Mouse (Mus musculus) kidney, postnatal 36 days (tissue): ENCODE data around the gene Dyx1c1.

ENCODE experiments used
- DNase-seq, 2 experiments: peaks; one replicate each; pipeline ENCODE4 v3.0.0; 2021 to 2022; ENCODE audit warnings: mixed read lengths in 2 of 2

The Dyx1c1 gene

GRCm38 (mm10) chr9:72974734-72975133 lies 16.1 kb downstream of the Dyx1c1 start:
- DNase-seq: no peak

GRCm38 (mm10) chr9:72975242-72975641 lies 16.7 kb downstream of the Dyx1c1 start:
- no peak for DNase-seq

DNA sequence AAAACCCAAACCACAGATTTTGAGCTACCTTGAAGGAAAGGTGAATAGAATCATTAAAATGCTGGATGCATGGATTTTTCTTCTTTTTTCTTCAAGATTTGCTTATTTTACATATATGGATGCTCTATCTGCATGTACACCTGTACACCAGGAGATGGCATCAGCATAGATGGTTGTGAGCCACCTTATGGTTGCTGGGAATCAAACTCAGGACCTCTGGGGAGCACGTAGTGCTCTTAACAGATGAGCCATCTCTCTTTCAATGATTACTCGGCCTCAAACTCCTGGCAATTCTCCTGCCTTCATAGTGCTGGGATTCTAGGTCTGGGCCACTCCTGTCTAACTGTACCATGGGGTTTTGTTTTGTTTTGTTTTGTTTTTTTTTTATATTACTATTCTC lies 24.5 kb downstream of the Dyx1c1 start:
- no peak for DNase-seq

DNA sequence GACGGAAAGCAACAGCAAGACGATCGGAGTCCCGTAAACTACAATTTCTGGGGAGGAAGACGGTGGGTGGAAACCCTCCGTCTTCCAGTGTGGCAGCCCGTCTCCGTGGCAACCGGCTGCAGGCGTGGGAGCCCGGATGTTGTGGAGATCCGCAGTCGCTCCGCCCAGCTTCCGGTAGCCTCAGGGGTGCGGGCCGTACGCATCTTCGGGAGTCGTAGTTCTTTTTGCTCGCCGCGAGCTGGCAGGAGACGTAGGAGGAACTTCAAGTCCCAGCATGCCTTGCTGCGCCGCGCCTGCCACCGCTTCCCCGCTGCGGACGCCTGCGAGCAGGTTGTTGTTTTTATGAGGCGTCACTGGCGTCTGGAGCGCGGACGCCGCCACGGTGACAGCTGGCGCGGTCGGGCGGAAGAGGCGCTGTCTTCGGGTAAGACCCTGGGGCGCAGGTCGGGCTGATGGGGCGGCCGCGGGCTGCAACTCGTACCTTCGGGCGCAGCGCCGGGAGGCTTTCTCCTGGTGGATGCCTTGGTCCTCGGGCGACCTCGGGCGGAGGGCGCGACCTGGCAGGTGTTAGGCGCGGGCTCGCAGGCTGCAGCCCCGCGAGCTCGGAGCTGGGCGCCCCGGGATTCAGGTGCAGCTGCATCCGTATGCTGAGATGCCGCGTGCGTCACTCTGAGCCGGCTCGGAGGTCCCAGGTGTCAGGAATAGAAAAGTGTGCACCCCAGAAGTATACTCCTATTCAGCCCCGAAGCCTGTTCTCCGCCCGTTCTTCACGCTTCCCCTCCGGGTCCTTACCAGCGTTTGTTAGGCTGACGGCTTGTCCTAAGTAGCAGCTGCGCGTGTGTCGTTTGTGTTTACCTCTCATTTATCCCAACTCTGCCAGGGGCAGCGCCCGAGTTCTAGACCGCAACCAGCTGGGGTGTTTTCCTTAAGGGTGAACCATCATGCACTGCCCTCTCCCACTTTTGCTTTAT lies 26.9 kb downstream of the Dyx1c1 start, which contains the start of the genes Ccpg1os and Ccpg1:
TSS of gene Ccpg1os (minus strand) at position 133 of the 971 bp plus-strand sequence.
TSS of gene Ccpg1 (plus strand) at position 180 of the 971 bp plus-strand sequence.
- peak; percentile 98 for DNase-seq

- DNase-seq: no peak
Measured at GRCm38 (mm10) chr9:72987703-72988102, 29.1 kb downstream of the Dyx1c1 start.

GRCm38 (mm10) chr9:72988706-72989105 lies 30.1 kb downstream of the Dyx1c1 start:
- DNase-seq: peak; percentile 52 to 53

GRCm38 (mm10) chr9:72991420-72991819 lies 32.8 kb downstream of the Dyx1c1 start:
- no peak for DNase-seq

DNA sequence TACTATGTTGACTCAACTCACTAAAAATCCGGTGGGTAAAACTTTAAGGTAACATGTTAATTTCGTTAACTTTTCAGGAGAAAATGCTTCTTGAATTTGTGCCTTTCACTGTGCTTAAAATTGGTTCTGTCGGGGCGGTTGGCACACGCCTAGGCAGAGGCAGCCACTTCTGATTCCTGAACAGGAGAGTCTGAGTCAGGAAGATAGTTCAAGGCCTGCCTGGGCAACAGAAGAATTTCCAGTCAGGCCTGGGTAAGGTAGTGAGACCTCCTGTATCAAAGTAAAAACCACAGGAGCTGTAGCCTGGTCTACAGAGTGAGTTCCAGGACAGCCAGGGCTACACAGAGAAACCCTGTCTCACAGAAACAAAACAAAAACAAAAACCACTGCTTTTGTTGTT lies 34.0 kb downstream of the Dyx1c1 start:
- DNase-seq: no peak

DNA sequence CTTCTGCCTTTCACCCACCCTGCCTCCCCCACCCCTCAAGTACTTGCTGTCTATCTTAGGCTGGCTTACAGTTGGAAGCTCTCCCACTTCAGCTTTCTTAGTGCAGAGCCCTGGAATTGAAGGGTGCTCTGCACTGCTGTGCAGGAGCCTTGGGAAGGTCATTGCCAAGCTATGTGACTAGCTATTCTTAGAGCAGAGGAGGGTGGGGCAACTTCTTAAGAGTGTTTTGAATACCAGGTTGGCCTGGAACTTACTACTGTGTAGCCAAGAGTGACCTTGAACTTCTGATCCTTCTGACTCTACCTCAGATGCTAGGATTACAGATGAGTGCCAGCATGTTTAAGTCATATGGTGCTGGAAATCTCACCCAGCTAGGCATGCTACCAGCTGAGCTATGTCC lies 37.6 kb downstream of the Dyx1c1 start:
- DNase-seq: no peak

DNA sequence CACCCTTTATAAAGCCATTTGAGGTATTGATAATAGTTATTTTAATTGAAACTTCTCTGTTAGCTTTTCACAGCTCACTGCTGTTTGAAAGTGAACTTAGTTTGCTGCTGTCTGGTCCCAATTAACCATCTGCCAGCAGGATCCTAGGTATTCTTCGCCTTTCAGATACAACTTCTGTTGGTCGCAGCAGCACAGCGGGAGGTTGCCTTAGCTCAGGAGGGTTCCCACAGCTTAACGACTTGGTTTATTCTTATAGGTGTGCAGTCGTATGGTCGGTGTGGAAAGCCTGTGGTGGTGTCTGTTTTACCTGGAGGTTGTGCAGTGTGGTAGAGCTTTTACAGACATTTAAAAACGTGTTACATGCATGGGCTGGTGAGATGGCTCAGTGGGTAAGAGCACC lies 38.2 kb downstream of the Dyx1c1 start:
- no peak for DNase-seq

DNA sequence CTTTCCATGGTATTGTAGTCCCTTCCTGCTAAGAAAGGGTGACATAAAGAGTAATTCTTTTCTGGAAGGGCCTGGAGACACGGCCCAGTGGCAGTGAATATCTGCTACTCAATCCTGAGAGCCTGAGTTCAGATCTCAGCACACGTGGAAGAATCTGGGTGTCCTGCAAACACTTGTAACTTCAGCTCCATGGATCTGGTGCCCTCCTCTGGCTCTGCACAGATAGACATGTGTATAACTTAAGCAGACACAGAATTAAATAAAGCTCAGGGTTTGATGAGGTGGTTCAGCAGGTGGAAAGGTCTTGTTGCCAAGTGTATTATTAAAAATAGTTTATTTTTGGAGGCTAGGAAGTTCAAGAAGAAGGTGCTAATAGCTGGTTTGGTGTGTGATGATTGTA lies 41.9 kb downstream of the Dyx1c1 start:
- peak in 1 of 2 experiments; percentile 18 for DNase-seq

DNA sequence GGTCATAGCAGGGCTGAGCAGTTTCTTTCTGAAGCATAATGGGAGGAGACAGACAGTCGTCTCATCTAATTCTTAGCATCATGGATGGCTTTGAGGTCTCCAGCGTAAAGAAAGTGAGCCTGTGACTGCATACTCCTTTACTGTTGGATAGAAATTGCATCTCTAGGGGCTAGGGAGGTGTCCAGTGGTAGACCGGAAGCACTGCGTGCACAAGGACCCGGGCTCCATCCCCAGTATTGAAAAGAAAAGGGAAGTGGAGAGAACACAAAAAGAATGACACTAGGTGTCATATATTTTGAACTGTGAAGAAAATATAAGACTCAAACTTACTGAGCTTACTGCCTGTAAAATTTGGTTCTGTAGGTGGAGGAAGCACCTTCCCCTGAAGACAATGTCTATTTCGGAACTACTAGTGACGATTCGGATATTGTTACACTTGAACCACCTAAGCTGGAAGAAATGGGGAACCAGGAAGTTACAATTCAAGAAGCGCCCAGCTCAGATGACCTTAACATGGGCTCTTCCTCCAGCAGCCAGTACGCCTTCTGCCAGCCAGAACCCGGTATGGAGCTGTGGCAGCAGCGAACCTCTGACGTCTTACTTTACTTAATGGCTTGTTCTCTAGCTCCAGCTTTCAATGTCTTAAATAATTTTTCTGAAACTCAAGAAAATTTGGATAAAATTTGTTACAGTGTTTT lies 42.9 kb downstream of the Dyx1c1 start:
- DNase-seq: no peak

DNA sequence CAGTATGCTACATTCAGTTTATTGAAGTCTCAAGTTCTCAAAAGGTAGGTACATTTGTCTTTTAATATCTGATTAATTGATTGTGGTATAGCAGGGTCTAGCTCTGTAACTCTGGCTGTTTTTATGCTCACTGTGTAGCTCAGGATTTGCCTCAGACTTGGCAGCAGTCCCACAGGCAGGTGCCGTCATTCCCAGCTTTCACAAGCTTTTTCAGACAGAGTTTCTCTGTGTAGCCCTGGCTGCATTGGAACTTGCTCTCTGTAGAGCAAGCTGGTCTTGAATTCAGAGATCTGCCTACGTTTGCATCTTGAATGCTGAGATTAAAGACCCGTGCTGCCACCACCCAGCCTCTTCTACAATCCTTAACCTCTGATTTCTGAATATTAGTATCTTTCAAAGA lies 43.6 kb downstream of the Dyx1c1 start:
- peak in 1 of 2 experiments; percentile 27 for DNase-seq

DNA sequence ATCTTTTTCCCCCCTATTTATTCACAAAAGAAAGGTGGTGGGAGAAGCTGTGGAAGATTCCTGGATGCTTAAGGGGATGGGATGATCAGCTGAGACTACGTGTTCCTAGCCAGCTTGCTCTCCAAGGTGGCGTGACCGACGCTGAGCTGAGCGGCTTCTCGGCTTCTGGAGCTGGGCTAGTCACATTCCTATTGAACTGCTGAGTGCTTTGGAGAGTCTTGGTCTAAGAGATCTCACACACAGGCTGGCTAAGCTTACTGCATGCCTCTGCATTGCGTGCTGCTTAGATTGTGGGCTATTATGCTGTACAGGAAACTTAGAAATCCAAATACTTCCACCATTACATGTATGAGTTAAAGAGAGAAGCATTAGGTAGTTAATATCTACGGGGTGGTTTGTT lies 45.5 kb downstream of the Dyx1c1 start:
- no peak for DNase-seq

DNA sequence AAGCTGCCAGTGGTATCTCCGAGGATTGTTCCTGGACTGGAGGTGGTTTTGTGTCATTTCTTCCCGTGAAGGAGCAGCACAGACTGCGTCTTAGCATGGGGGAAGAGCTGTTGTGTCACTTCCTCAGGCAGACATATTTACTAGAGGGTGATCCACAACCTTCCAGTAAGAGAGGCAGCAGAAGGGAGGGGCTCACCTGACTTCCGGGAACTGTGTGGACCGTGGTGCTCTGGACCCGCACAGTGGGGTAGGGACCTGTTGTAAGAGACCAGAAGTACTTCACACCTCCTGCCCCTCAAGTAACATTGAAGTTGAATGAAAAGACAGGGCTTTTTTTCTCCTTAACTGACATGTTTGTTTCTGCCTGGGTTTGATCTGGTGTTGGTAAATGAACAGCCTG lies 46.5 kb downstream of the Dyx1c1 start:
- DNase-seq: no peak

- DNase-seq: peak in 1 of 2 experiments; percentile 20
Measured at GRCm38 (mm10) chr9:73006175-73006574, 47.6 kb downstream of the Dyx1c1 start.

DNA sequence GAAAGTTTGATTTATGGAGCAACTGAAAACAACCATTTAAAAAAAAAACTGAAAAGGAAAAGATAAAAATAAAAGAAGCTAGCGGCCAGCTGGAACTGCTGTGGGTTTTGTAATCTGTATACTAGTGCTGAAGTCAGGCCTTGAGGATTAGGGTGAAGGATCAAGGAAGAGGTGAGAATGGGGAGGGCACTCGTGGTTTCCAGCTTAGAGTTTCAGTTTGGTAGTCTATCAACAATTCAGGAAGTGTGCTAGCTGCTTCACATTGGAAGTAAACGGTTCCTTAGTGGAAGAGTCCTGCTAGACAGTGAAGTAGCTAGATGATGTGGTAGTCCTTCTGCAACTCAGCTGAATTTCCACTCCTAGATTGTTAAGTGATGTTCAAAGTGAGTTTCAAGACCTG lies 49.8 kb downstream of the Dyx1c1 start:
- DNase-seq: no peak

GRCm38 (mm10) chr9:73012629-73013028 lies 54.0 kb downstream of the Dyx1c1 start:
- no peak for DNase-seq

DNA sequence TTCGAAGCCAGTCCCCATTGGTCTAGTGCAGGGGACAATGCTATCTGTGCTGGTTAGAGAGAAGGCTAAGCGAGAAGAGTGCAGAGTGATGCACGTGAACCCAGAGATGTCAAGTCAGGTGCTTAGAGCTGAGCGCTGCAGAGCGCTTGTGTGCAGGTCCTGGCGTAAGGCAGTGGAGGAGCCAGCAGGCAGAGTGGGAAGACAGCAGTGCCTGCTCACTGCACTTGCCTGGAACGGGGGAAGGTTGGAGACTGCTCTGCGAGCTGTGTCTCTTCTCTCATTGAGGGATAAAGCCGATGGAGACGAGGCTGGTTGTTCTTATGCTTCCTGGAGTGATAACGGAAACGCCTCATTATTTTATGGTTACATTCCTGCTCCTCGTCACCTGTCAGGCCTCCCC lies 56.1 kb downstream of the Dyx1c1 start:
- no peak for DNase-seq

DNA sequence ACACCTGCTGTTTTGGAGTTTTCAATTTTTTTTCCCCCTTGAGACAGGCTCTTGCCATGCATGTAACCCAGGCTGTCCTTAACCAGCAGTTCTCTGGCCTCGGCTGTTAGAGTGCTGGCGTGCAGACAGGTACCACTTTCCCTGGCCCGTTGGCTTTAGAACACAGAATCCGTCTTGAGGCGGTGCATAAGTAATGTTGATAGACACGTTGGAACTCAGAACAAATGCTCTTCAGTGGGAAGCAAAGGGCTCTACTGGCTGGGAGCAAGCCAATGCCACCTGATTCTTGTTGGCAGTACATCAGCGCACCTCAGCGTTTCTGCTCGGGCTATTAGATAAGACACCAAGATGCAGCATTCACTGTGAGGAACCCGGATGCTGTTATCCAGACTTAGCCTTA lies 61.3 kb downstream of the Dyx1c1 start:
- DNase-seq: no peak

GRCm38 (mm10) chr9:73020566-73021097 lies 62.0 kb downstream of the Dyx1c1 start:
- no peak for DNase-seq
